Mouse (Mus musculus) regulatory T cell (primary cell): ENCODE results near the gene Arpc2.

ENCODE experiments used
- in situ Hi-C: fragments of 300-600 bp; cut with MboI, MseI; formaldehyde crosslinking; loops from one replicate; pipeline ENCODE4 v1.15.1; 2025; ENCODE audit warnings: high pct_unique_total_duplicates

The Arpc2 gene

GRCm38 (mm10) chr1:74281886-74282285, 46.0 kb downstream of the Arpc2 start:
- in situ Hi-C loops, result loop anchor here (25.0 kb wide), 1 partner anchor 930 kb away; the partner anchor contains the start of genes Glb1l, Stk16 and Tuba4a

GRCm38 (mm10) chr1:74282896-74283625, 47.2 kb downstream of the Arpc2 start:
- in situ Hi-C loops, result loop anchor here (25.0 kb wide), 1 partner anchor 929 kb away; the partner anchor contains the start of genes Glb1l, Stk16 and Tuba4a

- in situ Hi-C loops, result loop anchor here (25.0 kb wide), 1 partner anchor 928 kb away; the partner anchor contains the start of genes Glb1l, Stk16 and Tuba4a
Measured at GRCm38 (mm10) chr1:74283686-74284463, 48.0 kb downstream of the Arpc2 start.

- in situ Hi-C loops, result loop anchor here (25.0 kb wide), 1 partner anchor 928 kb away; the partner anchor contains the start of genes Glb1l, Stk16 and Tuba4a
Measured at GRCm38 (mm10) chr1:74284543-74285160, 48.8 kb downstream of the Arpc2 start, which contains the start of the genes Aamp and Pnkd. Gene Aamp (minus strand): TSS chr1:74284738. Gene Pnkd (plus strand): TSS chr1:74284930.

GRCm38 (mm10) chr1:74285212-74286010, 49.5 kb downstream of the Arpc2 start:
- in situ Hi-C loops, result loop anchor here (25.0 kb wide), 1 partner anchor 927 kb away; the partner anchor contains the start of genes Glb1l, Stk16 and Tuba4a

- in situ Hi-C loops, result loop anchor here (25.0 kb wide), 1 partner anchor 925 kb away; the partner anchor contains the start of genes Glb1l, Stk16 and Tuba4a
Measured at GRCm38 (mm10) chr1:74286869-74287607, 51.2 kb downstream of the Arpc2 start.

- in situ Hi-C loops, result loop anchor here (25.0 kb wide), 1 partner anchor 924 kb away; the partner anchor contains the start of genes Glb1l, Stk16 and Tuba4a
Measured at GRCm38 (mm10) chr1:74288327-74288726, 52.4 kb downstream of the Arpc2 start.

- in situ Hi-C loops, result loop anchor here (25.0 kb wide), 1 partner anchor 923 kb away; the partner anchor contains the start of genes Glb1l, Stk16 and Tuba4a
Measured at GRCm38 (mm10) chr1:74289248-74289647, 53.4 kb downstream of the Arpc2 start.

GRCm38 (mm10) chr1:74289740-74290139, 53.9 kb downstream of the Arpc2 start:
- in situ Hi-C loops, result loop anchor here (25.0 kb wide), 1 partner anchor 923 kb away; the partner anchor contains the start of genes Glb1l, Stk16 and Tuba4a

- in situ Hi-C loops, result loop anchor here (25.0 kb wide), 1 partner anchor 922 kb away; the partner anchor contains the start of genes Glb1l, Stk16 and Tuba4a
Measured at GRCm38 (mm10) chr1:74290141-74290540, 54.3 kb downstream of the Arpc2 start.

GRCm38 (mm10) chr1:74292331-74293020, 56.6 kb downstream of the Arpc2 start:
- in situ Hi-C loops, result loop anchor here (25.0 kb wide), 1 partner anchor 920 kb away; the partner anchor contains the start of genes Glb1l, Stk16 and Tuba4a

- in situ Hi-C loops, result loop anchor here (25.0 kb wide), 1 partner anchor 919 kb away; the partner anchor contains the start of genes Glb1l, Stk16 and Tuba4a
Measured at GRCm38 (mm10) chr1:74293306-74293960, 57.5 kb downstream of the Arpc2 start.

GRCm38 (mm10) chr1:74294090-74294643, 58.3 kb downstream of the Arpc2 start:
- in situ Hi-C loops, result loop anchor here (25.0 kb wide), 1 partner anchor 918 kb away; the partner anchor contains the start of genes Glb1l, Stk16 and Tuba4a

- in situ Hi-C loops, result loop anchor here (25.0 kb wide), 1 partner anchor 917 kb away; the partner anchor contains the start of genes Glb1l, Stk16 and Tuba4a
Measured at GRCm38 (mm10) chr1:74294733-74295455, 59.0 kb downstream of the Arpc2 start.

GRCm38 (mm10) chr1:74295456-74296171, 59.7 kb downstream of the Arpc2 start:
- in situ Hi-C loops, result loop anchor here (25.0 kb wide), 1 partner anchor 917 kb away; the partner anchor contains the start of genes Glb1l, Stk16 and Tuba4a

- in situ Hi-C loops, result loop anchor here (25.0 kb wide), 1 partner anchor 916 kb away; the partner anchor contains the start of genes Glb1l, Stk16 and Tuba4a
Measured at GRCm38 (mm10) chr1:74296477-74296876, 60.6 kb downstream of the Arpc2 start.
